Mouse (Mus musculus) macrophage (primary cell): Measurements from ENCODE around the gene Odf2l. TPM values are rescaled to one million over a fixed set of nuclear protein-coding genes. Genes with fewer than 3 reads are reported as not detected.

Experiments used
- polyA plus RNA-seq: library from polyadenylated mRNA; stranded (reverse); fragments of 250-400 nt; gene quantifications from 3 replicates; pipeline ENCODE4 v1.2.4, GENCODE M21; 2018; ENCODE audit warnings: inconsistent platforms

Gene Odf2l
- polyA plus RNA-seq, 1 experiment from 2014 or later = 9.3 TPM

Other genes starting within 250 kb of the Odf2l start
- not detected in 3 replicates for gene Clca4b, start 186.1 kb upstream of the Odf2l start, polyA plus RNA-seq
- not detected in 3 replicates for gene Clca4a, start 143.5 kb upstream of the Odf2l start, polyA plus RNA-seq
- not detected in 3 replicates for gene Clca1, start 85.8 kb upstream of the Odf2l start, polyA plus RNA-seq
- gene Clca2, start 19.1 kb upstream of the Odf2l start, polyA plus RNA-seq = not detected in 3 replicates
- gene Col24a1, start 173.9 kb downstream of the Odf2l start, polyA plus RNA-seq = not detected in 3 replicates